Mouse (Mus musculus) cerebellum, adult 2 months (tissue): ENCODE measurements around the gene Angptl4. TPM values are rescaled to one million over a fixed set of nuclear protein-coding genes. Genes with fewer than 3 reads are reported as not detected.

Source experiments
- DNase-seq, 2 experiments: peaks; one replicate each; pipeline ENCODE4 v3.0.0; 2021
- H3K27ac ChIP-seq: fragments of 200-500 bp; 2 replicates; pipeline ENCODE4 v1.5.1; 2012; ENCODE audit warnings: low read length, control low read depth, inconsistent platforms; ENCODE audit not compliant: insufficient read depth
- H3K27me3 ChIP-seq: fragments of 200-500 bp; 2 replicates; pipeline ENCODE4 v1.6.1; 2012; ENCODE audit warnings: inconsistent platforms, mild to moderate bottlenecking, low read length, moderate library complexity; ENCODE audit not compliant: control insufficient read depth, insufficient read depth
- H3K4me1 ChIP-seq: fragments of 200-500 bp; 2 replicates; pipeline ENCODE4 v1.6.1; 2011; ENCODE audit warnings: low read length; ENCODE audit not compliant: control insufficient read depth, insufficient read depth
- H3K4me3 ChIP-seq: fragments of 200-500 bp; replicated peaks from 2 replicates; pipeline ENCODE3; 2011; ENCODE audit warnings: mild to moderate bottlenecking, low read depth, low read length, control low read depth; ENCODE audit not compliant: insufficient read depth
- CTCF ChIP-seq: fragments of 200-500 bp; IDR thresholded peaks from 2 replicates; pipeline ENCODE4 v1.5.1; 2011; ENCODE audit warnings: low read depth, mild to moderate bottlenecking, control low read depth, low read length, moderate library complexity, borderline replicate concordance; ENCODE audit not compliant: insufficient read depth
- POLR2A ChIP-seq: fragments of 200-500 bp; IDR thresholded peaks from 2 replicates; pipeline ENCODE4 v1.6.1; 2011; ENCODE audit warnings: low read length, control low read depth, borderline replicate concordance; ENCODE audit not compliant: insufficient read depth
- WGBS: fragments of 180-500 bp; shearing (Covaris S2); methylation state at CpG from one replicate; pipeline ENCODE4 v1.1.7; 2018; 5-methylcytosine and 5-hydroxymethylcytosine counted together
- polyA plus RNA-seq: library from polyadenylated mRNA; depleted of rRNA; stranded (reverse); fragments of >200 nt; gene quantifications from 2 replicates; pipeline ENCODE4 v1.2.3, GENCODE M21; 2012

The Angptl4 gene
- polyA plus RNA-seq, 1 experiment = 1.6 TPM

DNA sequence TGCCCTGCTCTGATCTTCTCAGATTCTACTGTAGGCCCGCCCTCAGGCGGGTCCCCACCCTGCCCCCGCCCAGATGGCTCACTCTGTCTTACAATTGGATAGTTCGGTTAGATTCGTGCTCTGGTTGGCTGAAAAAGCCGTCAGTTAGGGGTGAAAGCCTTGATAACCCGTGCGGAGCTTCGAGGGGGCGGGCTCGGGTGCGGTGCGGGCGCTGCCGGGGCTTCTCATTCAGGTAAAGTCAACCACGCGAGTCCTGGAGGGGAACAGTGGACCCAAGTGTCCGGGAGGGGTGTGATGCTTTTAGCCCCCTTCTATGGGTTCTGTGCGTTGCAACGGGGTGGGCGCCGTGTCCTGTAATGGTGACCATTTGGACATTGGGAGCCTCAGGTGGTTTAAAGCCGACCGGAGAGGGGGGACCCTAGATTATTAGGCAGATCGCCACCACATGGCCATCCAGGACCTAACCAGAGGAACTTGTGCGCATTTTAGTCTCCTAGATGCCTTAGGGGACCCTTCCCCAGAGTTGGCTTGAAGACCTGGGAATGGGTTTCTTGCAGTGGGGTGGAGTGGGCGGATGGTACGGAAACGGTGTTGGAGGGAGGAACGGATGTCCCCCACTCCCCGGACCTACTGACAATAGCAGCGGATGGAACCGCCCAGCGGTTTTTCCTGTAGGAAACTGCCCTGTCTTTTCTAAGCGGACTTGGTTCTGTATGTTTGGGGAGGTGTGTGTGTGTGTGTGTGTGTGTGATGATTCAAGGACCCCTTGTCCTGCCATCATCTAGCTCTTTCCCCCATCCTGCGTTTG lies 28.9 kb upstream of the Angptl4 start, which contains the start of gene Kank3:
Kank3 (plus strand) TSS at position 186 of the 808 bp plus-strand sequence.
- 3% methylated on average over 36 of the region's 36 CpGs for WGBS
- DNase-seq = peak; percentile 84 to 85
- no peak within 1 kb of the TSS for H3K27ac ChIP-seq
- peak within 1 kb of the TSS; percentile 75 for H3K4me3 ChIP-seq
- H3K4me1 ChIP-seq = no peaks in the 10 kb centered on the region
- no peaks in the 10 kb centered on the region; the same call in 1 of the 2 replicates for H3K27me3 ChIP-seq
- TF ChIP-seq POLR2A = no peak
- no peak for TF ChIP-seq CTCF

DNA sequence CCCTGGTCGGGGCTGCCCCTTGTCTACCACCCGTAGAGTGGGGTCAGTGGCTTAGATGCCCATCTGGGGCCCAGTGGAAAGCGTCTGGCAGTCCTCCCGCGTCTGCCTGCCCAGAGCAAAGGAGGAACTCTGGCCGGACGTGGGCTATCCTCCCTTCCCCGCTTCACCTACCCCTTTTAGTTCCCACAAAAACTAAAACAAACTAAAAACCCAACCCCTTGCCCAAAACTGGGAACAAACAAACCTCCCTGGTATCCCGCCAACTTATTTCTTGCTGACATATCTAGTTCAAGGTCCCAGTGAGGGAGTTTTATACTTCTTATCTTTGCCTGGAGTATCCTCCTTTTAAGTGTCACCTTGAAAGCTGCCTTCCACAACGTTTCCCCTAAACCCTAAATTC lies 26.6 kb upstream of the Angptl4 start:
- Histone ChIP-seq H3K27ac (no peak overlapping the region), H3K4me3 (no peak overlapping the region), H3K4me1 (no peaks in the 10 kb centered on the region), H3K27me3 (no peaks in the 10 kb centered on the region; the same call in 1 of the 2 replicates)
- no peak for DNase-seq
- 30% methylated on average over 10 of the region's 10 CpGs for WGBS
- TF ChIP-seq CTCF (no peak), POLR2A (no peak)

DNA sequence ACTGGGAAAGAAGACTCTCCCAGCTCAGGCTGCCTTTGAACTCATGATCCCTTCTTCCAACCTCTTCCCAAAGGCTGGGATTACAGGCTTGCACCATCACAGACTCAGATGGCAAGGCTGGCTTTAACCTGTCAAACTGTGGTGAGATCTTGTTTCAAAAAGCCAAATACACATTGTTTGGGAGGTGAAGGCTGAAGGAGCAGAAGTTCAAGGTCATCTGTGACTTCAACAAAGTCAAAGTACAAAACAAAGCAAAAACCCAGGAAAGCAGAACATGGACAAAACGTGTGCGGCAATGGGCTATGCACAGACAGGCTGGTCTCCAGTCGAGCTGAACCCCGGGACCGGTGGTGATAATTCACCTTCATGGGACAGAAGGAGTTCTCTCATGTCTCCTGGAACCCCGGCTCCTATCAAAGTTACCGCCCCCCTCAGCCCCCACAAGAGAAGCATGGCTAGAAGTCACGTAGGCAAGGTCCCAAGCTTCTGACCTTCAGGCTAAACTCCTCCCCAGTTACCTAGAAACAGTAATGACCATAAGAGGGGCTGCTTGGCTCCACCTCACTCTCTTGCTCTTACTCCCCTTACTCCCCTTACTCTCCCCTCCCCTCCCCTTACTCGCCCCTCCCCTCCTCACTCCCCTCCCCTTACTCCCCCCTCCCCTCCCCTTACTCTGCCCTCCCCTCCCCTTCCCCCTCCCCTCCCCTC lies 25.7 kb upstream of the Angptl4 start:
- TF ChIP-seq POLR2A = no peak
- TF ChIP-seq CTCF = no peak
- Histone ChIP-seq H3K4me1 (no peaks in the 10 kb centered on the region), H3K27me3 (no peaks in the 10 kb centered on the region; the same call in 1 of the 2 replicates), H3K4me3 (no peak overlapping the region), H3K27ac (no peak overlapping the region)
- WGBS = 66% methylated on average over 8 of the region's 9 CpGs
- no peak for DNase-seq

DNA sequence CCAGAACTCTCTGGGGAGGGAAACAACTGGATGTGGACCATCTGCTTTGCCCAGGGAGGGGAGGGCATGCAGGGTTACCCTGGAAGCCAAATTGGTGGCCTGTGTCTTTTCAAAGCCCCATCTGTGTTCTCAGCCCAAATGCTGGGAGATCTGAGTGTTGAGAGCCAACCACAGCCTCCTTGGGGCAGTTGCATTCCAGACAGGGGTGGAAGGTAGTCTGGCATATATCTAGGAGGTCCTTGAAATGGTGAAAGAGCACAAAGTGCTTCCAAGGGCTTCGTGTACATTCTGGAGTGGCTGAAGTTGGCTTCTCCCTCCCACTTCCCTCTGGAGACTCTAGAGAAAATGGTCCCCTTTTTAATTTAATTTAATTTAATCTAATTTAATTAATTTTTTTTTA lies 23.1 kb upstream of the Angptl4 start:
- Histone ChIP-seq H3K4me1 (no peaks in the 10 kb centered on the region), H3K27ac (no peak overlapping the region), H3K4me3 (no peak overlapping the region), H3K27me3 (no peaks in the 10 kb centered on the region; the same call in 1 of the 2 replicates)
- DNase-seq = no peak
- TF ChIP-seq CTCF = no peak
- no peak for TF ChIP-seq POLR2A
- WGBS = 26% methylated on average over 1 of the region's 1 CpGs

DNA sequence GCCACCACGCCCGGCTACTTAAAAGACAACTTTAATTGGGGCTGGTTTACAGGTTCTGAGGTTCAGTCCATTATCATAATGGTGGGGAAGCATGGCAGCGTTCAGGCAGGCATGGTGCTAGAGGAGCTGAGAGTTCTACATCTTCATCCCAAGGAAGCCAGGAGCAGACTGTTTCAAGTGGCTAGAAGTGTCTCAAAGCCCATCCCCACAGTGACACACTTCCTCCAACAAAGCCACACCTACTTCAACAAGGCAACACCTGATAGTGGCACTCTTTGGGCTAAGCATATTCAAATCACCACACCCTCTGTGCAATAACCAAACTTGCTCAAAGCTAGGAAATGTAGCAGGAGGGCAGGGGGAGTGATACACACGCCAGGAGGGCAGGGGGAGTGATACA lies 22.6 kb upstream of the Angptl4 start:
- no peak for DNase-seq
- Histone ChIP-seq H3K27ac (no peak overlapping the region), H3K27me3 (no peaks in the 10 kb centered on the region; the same call in 1 of the 2 replicates), H3K4me1 (no peaks in the 10 kb centered on the region), H3K4me3 (no peak overlapping the region)
- TF ChIP-seq POLR2A (no peak), CTCF (no peak)
- 53% methylated on average over 4 of the region's 4 CpGs for WGBS

DNA sequence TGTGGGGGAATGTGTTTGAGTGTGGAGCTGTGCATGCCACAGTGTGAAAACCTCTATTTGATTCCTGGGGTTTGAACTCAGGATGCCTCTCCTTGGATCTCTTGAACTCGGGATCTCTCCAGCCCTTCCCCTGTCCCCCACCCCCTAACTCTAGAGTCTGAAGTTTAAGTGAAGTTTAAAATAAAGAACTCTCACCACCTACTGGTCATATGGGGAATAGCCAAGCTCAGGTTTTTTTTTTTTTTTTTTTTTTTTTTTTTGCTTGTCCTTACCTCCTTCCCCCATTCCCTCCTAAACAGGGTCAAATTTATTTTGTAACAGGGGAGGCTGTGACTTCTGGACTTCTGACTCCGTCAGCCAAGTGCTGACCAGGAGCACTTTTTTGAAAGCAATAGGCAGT lies 20.6 kb upstream of the Angptl4 start:
- TF ChIP-seq CTCF (peak; percentile 35; the same call in 1 of the 2 replicates), POLR2A (no peak)
- WGBS = 0% methylated on average over 2 of the region's 2 CpGs
- Histone ChIP-seq H3K4me3 (no peak overlapping the region), H3K27me3 (no peaks in the 10 kb centered on the region; the same call in 1 of the 2 replicates), H3K4me1 (no peaks in the 10 kb centered on the region), H3K27ac (no peak overlapping the region)
- no peak for DNase-seq

DNA sequence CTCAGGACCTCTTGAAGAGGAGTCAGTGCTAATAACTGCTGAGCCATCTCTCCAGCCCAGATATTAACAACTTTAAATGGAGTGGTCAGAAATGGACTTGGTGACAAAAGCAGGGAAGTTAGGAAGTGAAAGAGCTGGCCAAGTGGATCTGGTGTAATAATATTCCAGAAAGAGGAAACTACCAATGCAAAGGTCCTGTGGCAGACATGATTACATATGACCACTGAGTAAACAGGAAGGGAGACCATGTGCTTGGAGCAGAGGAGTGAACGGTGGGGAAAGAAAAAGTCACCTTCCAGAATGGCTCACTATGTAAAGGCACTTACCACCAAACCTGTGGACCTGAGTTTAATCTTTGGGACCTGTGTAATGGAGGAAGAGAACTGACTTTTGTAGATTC lies 17.6 kb upstream of the Angptl4 start:
- WGBS = 71% methylated on average over 1 of the region's 1 CpGs
- TF ChIP-seq POLR2A (no peak), CTCF (no peak)

More for the DNA sequence above, 17.6 kb upstream of the Angptl4 start:
- DNase-seq = no peak
- Histone ChIP-seq H3K4me1 (no peaks in the 10 kb centered on the region), H3K27ac (no peak overlapping the region), H3K4me3 (no peak overlapping the region), H3K27me3 (no peaks in the 10 kb centered on the region; the same call in 1 of the 2 replicates)
